Mouse (Mus musculus): ENCODE results near the gene Smg6. TPM values are rescaled to one million over a fixed set of nuclear protein-coding genes. Genes with fewer than 3 reads are reported as not detected.
A peak's percentile ranks its signal among the peaks of the same experiment; 100 is the strongest.

Smg6 gene
- total RNA-seq, 2 experiments from 2014 or later: 20.1 to 27.5 TPM

DNA sequence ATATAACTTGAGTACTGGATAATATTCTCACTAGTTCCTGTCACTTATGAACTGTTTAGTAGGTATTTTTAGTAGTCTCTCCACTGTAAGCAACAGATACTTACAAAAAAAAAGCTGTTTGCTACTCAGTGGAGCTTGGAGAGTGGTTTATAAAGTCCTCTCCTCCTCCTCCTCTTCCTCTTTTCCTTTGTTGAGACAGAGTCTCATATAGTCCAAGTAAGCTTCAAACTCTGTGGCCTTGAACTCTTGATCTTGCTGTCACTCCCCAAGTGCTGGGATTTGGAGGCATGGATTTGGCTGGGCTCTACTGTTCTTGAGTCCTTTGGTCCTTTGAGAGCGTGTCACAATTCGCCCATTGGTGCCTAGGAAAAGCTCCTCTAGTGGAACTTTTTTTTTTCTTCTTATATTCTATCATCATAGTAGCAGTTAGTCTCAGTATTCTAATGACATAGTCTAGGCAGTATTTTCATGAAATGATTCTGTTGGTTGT lies 1.7 kb downstream of the Smg6 start:
- peak; percentile 18 for DNase-seq

- DNase-seq: no peak
Measured at GRCm38 (mm10) chr11:74929111-74929510, 3.5 kb downstream of the Smg6 start.

- DNase-seq: no peak
Measured at GRCm38 (mm10) chr11:74930391-74930790, 4.8 kb downstream of the Smg6 start.

- no peak for DNase-seq
Measured at GRCm38 (mm10) chr11:74946348-74946747, 20.7 kb downstream of the Smg6 start.

- DNase-seq: peak; percentile 22
Measured at GRCm38 (mm10) chr11:74954901-74955300, 29.3 kb downstream of the Smg6 start.

- DNase-seq: no peak
Measured at GRCm38 (mm10) chr11:74956006-74956405, 30.4 kb downstream of the Smg6 start.

DNA sequence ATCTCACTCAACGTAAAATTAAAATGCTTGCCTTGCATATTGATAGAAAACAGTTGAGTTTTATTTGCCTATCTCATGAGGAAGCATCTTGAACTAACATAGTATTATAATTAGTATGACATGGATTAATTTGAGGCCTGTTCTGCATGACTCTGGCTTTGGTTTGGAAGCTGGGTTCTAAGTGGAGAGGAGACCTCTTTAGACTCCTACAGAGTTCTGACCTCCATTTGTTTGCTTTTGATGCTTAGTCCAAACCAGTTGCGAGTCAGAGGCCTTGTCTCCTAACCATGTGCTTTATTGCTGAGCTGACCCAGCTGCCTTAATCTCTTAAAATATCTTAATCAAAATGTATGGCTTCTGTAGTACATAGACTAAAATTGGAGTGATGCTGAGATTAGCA lies 32.0 kb downstream of the Smg6 start:
- no peak for DNase-seq

DNA sequence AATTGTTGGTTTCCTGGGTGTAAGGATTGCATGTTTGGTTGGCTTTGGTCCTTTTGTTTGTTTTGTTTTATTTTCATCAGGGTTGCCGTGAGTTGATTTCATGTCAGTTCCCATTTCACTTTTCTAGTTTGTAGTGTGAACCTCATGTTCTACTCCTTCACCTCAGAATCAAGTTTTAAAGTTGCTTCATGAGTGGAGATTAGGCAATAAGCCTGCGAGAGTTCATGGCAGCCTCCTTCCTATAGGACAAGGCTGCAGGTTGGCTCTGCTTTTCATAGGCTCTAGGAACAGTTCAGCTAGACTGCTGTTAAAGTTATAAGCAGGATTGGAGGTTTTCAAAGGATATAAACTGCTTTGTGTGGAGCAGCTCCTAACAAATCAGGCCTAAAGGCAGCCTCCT lies 33.9 kb downstream of the Smg6 start:
- DNase-seq: no peak

DNA sequence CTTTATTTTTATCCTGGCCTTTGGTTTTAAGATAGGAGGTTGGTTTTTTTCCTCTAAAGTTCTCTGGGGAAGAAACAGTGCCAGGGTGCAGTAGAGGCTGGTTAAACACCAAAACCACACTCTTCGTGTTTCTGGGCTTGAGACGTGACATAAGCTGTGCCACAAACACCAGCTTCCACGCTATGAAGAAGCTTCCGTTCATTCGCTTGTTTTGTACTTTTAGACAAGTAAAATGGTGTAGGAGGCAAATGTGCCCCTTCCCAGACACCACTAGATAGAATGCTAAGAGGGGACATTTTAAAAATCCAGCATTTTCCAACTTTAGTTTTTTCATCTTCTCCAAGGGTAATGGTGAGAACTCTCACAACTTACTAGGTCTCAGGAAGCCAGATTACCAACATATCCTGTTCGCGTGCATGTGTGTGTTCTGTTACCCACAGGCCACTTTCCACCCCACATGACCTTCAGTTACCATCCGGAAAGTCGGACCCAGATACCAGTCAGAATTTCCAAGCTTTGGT lies 34.5 kb downstream of the Smg6 start:
- DNase-seq: peak; percentile 7

DNA sequence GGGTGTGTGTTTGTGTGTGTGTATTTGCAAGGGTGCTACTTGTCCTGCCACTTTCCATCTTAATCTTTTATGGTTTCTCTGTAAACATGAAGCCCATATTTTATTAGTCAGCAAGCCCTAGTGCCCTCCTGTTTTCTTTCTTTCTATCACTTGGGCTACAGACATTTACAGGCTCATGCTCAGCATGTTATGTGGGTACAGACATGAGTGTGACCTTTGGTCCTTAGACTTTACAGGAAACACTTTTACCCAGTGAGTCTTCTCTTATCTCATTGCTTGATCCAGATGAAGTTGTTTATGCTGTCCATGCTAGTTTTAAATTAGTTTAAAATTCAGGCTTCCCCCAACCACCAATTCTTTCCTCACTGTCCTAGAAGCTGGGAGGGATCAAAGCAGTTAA lies 36.3 kb downstream of the Smg6 start:
- DNase-seq: no peak

- peak; percentile 45 for DNase-seq
Measured at GRCm38 (mm10) chr11:74962846-74963407, 37.3 kb downstream of the Smg6 start.

GRCm38 (mm10) chr11:74965516-74965915 lies 39.9 kb downstream of the Smg6 start:
- DNase-seq: no peak

DNA sequence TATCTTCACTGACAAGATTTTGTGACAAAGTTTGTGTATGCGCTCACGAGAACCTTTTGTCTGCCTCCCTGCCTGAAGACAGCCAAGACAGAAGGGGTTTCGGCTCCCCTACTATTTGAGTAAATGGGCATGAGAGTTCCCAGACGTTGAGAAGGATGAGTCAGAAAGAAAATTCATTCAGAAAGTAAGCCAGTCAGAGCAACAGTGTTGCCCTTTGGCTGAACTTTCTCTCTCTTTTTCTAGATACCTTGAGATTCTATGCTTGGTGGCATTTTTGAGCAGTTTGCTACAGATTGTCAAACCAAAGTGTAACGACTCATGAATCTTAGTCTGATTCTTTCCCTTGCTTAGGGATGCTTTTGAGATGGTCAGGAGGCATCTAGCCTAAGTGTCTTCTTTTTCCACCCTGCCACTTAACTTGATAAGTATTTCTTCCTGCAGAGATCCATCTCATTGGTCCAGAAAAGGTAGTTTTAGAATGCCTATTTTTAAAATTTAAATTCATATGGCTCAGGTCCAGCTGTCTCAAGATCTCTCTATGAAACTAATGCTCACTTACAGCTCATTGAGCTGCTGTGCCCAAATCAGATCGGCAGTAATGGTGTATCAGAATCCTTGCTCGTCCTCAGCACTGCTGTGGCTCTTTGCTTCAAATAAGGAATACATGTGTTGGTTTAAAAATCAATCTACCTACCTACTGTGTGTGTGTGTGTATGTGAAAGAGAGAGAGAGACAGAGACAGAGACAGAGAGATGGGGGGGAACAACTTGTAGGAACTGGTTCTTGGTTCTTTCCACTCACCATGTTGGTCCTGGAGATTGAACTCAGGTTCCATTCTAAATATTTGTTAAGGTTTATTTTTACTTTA lies 47.9 kb downstream of the Smg6 start:
- DNase-seq: no peak

DNA sequence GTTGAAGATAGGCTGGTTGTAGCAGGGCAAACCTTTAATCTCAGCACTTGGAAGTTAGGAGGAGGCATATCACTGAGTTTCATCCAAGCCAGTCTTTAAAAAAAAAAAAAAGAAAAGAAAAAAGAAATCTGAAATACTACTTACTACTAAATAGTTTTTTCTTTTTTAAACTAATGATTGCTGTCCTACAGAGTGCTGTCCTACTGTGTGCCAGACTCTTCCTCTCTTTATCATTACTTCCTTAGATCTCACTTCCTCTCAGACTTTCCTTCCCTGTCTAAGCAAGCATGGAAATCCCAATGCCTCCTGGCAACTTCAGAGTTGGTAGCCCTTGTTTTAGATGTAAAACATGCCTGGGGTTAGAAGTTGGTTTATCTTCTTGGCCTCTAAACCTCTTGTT lies 49.0 kb downstream of the Smg6 start:
- DNase-seq: no peak

DNA sequence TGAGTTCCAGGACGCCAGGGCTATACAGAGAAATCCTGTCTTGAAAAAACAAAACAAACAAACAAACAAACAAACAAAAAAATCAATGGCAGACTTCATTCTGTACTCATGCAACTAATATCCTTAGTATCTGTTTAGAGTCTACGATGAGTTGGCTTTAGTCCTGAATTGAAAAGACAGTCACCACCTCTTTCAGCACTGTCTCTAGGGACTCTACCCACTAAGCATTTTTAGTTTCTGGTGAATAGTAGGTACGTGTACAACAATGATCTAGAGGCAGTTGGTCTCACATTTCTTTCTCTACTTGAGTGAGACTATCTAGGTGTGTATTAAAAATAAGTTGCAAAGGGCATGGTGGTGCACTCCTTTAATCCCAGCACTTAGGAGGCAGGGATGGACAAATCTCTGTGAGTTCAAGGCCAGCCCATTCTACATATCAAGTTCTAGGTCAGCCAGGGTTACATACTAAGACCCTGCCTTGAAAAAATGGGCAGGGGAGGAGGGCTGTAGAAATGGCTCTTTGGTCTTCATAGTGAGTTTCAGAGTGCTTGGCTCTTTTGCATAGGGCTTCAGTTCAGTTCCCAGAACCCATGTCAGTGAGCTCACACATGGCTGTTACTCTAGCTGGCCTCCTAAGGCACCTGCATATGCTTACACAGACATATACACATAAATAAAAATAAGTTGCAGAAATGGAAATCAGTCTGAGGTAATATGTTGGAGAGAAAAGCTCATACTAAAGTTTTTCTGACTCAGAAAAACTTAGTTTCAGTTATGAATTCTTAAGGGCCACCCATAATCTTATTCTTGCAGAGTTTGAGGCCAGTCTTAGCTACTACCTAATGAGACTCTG lies 51.4 kb downstream of the Smg6 start:
- no peak for DNase-seq

DNA sequence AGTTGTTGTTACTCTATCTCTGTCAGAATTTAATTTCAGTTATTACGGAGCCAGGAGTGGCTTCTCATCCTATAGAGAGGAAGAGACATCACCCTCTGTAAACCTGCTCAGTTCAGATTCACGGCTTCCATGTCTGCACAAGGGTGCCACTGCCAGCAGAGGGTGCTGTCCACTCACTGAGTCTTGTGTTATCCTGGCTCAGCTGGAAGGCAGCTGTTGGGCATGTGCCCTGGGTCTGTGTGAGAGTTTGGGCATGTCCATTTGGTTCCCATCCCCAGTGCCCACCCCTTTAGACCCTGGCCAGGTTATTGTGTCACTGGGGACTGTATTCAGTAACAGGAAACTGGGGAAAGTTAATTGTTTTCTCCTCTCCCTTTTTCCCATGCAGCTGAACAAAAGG lies 55.8 kb downstream of the Smg6 start:
- peak; percentile 90 for DNase-seq

GRCm38 (mm10) chr11:74982241-74982640 lies 56.6 kb downstream of the Smg6 start:
- no peak for DNase-seq

- DNase-seq: no peak
Measured at GRCm38 (mm10) chr11:74988162-74988561, 62.5 kb downstream of the Smg6 start.

GRCm38 (mm10) chr11:74989047-74989446 lies 63.4 kb downstream of the Smg6 start:
- peak; percentile 33 for DNase-seq

- peak; percentile 35 for DNase-seq
Measured at GRCm38 (mm10) chr11:74990501-74990900, 64.9 kb downstream of the Smg6 start.

- DNase-seq: no peak
Measured at GRCm38 (mm10) chr11:74991290-74991689, 65.7 kb downstream of the Smg6 start.

GRCm38 (mm10) chr11:74992427-74992987 lies 66.9 kb downstream of the Smg6 start:
- peak; percentile 10 for DNase-seq
